Mouse (Mus musculus) spleen, postnatal 36 days (tissue): ENCODE measurements at regions not wholly inside any gene's neighbourhood (a gene's known extent, or its start where the extent isn't known, plus 50 kb on each side); places are given as distances from the start of the nearest gene placed in this dataset.

Source experiments
- DNase-seq, 2 experiments: peaks; one replicate each; pipeline ENCODE4 v3.0.0; 2022; ENCODE audit warnings: low spot score in 2 of 2, mixed read lengths in 1 of 2

DNA sequence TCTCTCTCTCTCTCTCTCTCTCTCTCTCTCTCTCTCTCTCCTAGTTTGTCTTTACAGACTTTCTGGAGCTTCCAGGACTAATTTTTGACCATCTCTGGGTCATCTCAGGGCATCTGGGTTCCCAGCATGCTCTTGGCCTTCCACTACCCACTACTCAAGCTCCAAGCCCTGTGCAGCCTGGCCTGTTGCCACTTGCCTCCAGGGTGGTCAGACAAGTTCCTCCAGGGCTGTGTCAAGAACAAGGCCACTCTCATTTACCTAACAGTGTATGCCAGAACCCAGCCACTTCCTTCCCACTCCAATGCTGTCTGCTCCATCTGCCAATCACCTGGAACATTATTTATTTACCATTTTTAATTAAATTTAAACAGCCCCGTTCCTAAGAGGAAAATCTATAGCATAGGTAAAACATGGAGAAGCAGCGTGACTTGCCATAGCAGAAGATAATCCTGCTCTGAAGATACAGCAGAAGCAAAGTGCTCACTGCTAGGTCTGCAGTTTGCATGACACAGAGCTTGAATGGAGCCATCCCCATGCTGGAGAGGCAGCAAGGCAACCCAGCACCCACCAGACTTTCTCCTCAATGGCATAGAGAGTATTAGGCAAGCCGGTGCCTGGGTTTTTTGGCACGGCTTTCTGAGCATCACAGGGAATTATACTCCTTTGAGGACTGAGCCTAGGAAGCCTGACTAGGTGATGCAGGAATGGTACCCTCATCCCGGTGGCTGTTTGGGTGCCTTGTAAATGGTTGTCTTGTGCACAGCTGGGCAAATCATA lies 54.0 kb downstream of the Foxi1 start:
- DNase-seq: no peak

DNA sequence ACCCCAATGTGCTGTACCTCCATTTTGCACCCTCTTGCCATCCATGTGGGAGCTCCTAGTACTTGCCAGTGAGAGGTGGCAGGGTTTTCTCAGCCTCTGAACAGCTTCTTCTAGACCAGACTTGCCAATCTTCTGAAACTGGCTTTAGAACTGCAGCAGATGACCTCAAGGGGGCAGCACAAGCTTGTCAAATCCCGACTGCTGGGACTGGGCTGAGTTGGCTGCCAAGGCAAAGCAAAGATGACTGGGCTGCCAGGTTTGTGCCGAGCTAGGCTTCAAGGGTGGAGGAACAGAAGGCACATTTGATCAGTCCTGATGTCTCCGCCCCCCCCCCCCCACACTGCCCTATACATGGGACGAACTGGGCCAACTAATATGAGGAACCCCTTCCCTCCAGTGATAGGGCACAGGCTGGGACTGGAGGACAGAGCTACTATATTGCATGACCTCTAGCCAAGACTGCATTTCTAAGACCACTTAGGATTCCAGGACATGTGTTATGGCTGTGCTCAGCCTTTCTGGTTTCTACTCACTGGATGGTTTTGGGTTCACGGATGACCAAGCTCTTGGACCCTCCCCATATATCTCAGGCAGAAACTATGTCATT lies 51.1 kb upstream of the 4930469K13Rik start:
- DNase-seq: peak; percentile 20 to 26
